Mouse (Mus musculus) erythroid progenitor cell, adult 5-6 weeks (primary cell): ENCODE results near the gene C77080. TPM values are rescaled to one million over a fixed set of nuclear protein-coding genes. Genes with fewer than 3 reads are reported as not detected.
A peak's percentile ranks its signal among the peaks of the same experiment; 100 is the strongest.
"Not testable (repeated sequence)": the region's sequence is repeated elsewhere in the genome, so short reads cannot be mapped to it uniquely, and the experiment has no call there.

Source experiments
- ATAC-seq: replicated peaks from 2 replicates; pipeline ENCODE4 v1.8.0; 2016; ENCODE audit warnings: moderate number of reproducible peaks, mild to moderate bottlenecking, moderate TSS enrichment, inconsistent platforms; ENCODE audit not compliant: poor library complexity, low FRiP score, severe bottlenecking
- total RNA-seq, 2 experiments: library from RNA; stranded (forward) in 1 of 2; stranded (reverse) in 1 of 2; fragments of 150-400 nt in 1 of 2; fragments of 186-747, 209-891 nt in 1 of 2; gene quantifications; 2 replicates each; pipeline versions ENCODE4 v1.2.3 to v1.2.4; 2015 to 2017; ENCODE audit warnings: low replicate concordance in 2 of 2

The C77080 gene
- total RNA-seq, 2 experiments from 2014 or later = not detected

- ATAC-seq = no peak
Observed at GRCm38 (mm10) chr4:129222019-129222925, 38.9 kb downstream of the C77080 start.

- no peak for ATAC-seq
Observed at GRCm38 (mm10) chr4:129221097-129222010, 39.9 kb downstream of the C77080 start.

- ATAC-seq = no peak
Observed at GRCm38 (mm10) chr4:129220376-129221089, 40.7 kb downstream of the C77080 start.

GRCm38 (mm10) chr4:129219198-129219597, 42.0 kb downstream of the C77080 start:
- ATAC-seq = no peak

- ATAC-seq = no peak
Observed at GRCm38 (mm10) chr4:129218569-129219175, 42.5 kb downstream of the C77080 start.

GRCm38 (mm10) chr4:129212486-129212885, 48.7 kb downstream of the C77080 start:
- not testable (repeated sequence) for ATAC-seq

GRCm38 (mm10) chr4:129211461-129211860, 49.7 kb downstream of the C77080 start:
- ATAC-seq = no peak

- ATAC-seq = no peak
Observed at GRCm38 (mm10) chr4:129209504-129209903, 51.7 kb downstream of the C77080 start.

GRCm38 (mm10) chr4:129206792-129207191, 54.4 kb downstream of the C77080 start:
- no peak for ATAC-seq

GRCm38 (mm10) chr4:129204655-129205054, 56.5 kb downstream of the C77080 start:
- ATAC-seq = no peak

GRCm38 (mm10) chr4:129197514-129197913, 63.7 kb downstream of the C77080 start:
- ATAC-seq = no peak

- ATAC-seq = no peak
Observed at GRCm38 (mm10) chr4:129194280-129194679, 66.9 kb downstream of the C77080 start.

- ATAC-seq = no peak
Observed at GRCm38 (mm10) chr4:129191691-129192090, 69.5 kb downstream of the C77080 start.

GRCm38 (mm10) chr4:129190538-129190937, 70.7 kb downstream of the C77080 start:
- ATAC-seq = 0 out of 2 replicates have a peak, but pooled peaks have one; percentile 2

- peak; percentile 93 for ATAC-seq
Observed at GRCm38 (mm10) chr4:129189542-129190519, 71.4 kb downstream of the C77080 start, which contains the start of the genes S100pbp and Yars. Gene S100pbp (minus strand): TSS chr4:129189727. Gene Yars (plus strand): TSS chr4:129189760.

GRCm38 (mm10) chr4:129188803-129189541, 72.2 kb downstream of the C77080 start:
- peak; percentile 37; the same call in 1 of the 2 replicates for ATAC-seq

GRCm38 (mm10) chr4:129188041-129188659, 73.1 kb downstream of the C77080 start:
- ATAC-seq = no peak
